Mouse (Mus musculus): ENCODE measurements at regions not wholly inside any gene's neighbourhood (a gene's known extent, or its start where the extent isn't known, plus 50 kb on each side); places are given as distances from the start of the nearest gene placed in this dataset.

- no peaks in the 10 kb centered on the region for H3K36me3 ChIP-seq (replicated peaks; ENCODE audit: insufficient read depth, low read length)
- H3K9ac ChIP-seq (replicated peaks), result no peak overlapping the region
- H3K4me3 ChIP-seq (ENCODE audit: low read depth, low read length), result no peak overlapping the region
- 81% methylated on average over 8 of the region's 8 CpGs for WGBS (ENCODE audit: insufficient replicate concordance)
- no peaks in the 10 kb centered on the region for H3K27me3 ChIP-seq (ENCODE audit: insufficient read depth, low read length)
- ATAC-seq (no peak), DNase-seq (no peak)
- no peak overlapping the region for H3K27ac ChIP-seq (ENCODE audit: low read depth)
- TF ChIP-seq EP300 (IDR thresholded peaks at IDR 0.05; ENCODE audit: low read depth) (no peak), CTCF (IDR thresholded peaks at IDR 0.05; ENCODE audit: low read depth) (no peak)
- no peaks in the 10 kb centered on the region for H3K4me1 ChIP-seq (ENCODE audit: insufficient read depth)
- H3K9me3 ChIP-seq (ENCODE audit: low read length), result no peaks in the 10 kb centered on the region
- H3K4me2 ChIP-seq (ENCODE audit: low read depth, low read length), result no peak overlapping the region
Observed at GRCm38 (mm10) chr14:104702283-104702893, 179.9 kb upstream of the Rnf219 start.

- H3K36me3 ChIP-seq (replicated peaks; ENCODE audit: insufficient read depth, low read length), result no peaks in the 10 kb centered on the region
Observed at GRCm38 (mm10) chr14:104698962-104699361, 176.5 kb upstream of the Rnf219 start.

GRCm38 (mm10) chr14:104695101-104695500 lies 172.7 kb upstream of the Rnf219 start:
- H3K4me3 ChIP-seq (ENCODE audit: low read depth, low read length), result no peak overlapping the region
- no peaks in the 10 kb centered on the region for H3K36me3 ChIP-seq (replicated peaks; ENCODE audit: insufficient read depth, low read length)
- DNase-seq (no peak), ATAC-seq (no peak)
- H3K9me3 ChIP-seq (ENCODE audit: low read length), result no peaks in the 10 kb centered on the region
- H3K4me1 ChIP-seq (ENCODE audit: insufficient read depth), result no peaks in the 10 kb centered on the region
- H3K27ac ChIP-seq (ENCODE audit: low read depth), result no peak overlapping the region
- H3K27me3 ChIP-seq (ENCODE audit: insufficient read depth, low read length), result no peaks in the 10 kb centered on the region
- TF ChIP-seq EP300 (IDR thresholded peaks at IDR 0.05; ENCODE audit: low read depth) (no peak), CTCF (IDR thresholded peaks at IDR 0.05; ENCODE audit: low read depth) (no peak)
- H3K4me2 ChIP-seq (ENCODE audit: low read depth, low read length), result no peak overlapping the region
- WGBS (ENCODE audit: insufficient replicate concordance), result 69% methylated on average over 4 of the region's 4 CpGs
- no peak overlapping the region for H3K9ac ChIP-seq (replicated peaks)

More at GRCm38 (mm10) chr14:104698962-104699361, 176.5 kb upstream of the Rnf219 start:
- ATAC-seq, result no peak
- Histone ChIP-seq H3K4me1 (ENCODE audit: insufficient read depth) (no peaks in the 10 kb centered on the region), H3K4me3 (ENCODE audit: low read depth, low read length) (no peak overlapping the region), H3K9ac (replicated peaks) (no peak overlapping the region), H3K9me3 (ENCODE audit: low read length) (no peaks in the 10 kb centered on the region), H3K4me2 (ENCODE audit: low read depth, low read length) (no peak overlapping the region), H3K27ac (ENCODE audit: low read depth) (no peak overlapping the region), H3K27me3 (ENCODE audit: insufficient read depth, low read length) (no peaks in the 10 kb centered on the region)
- WGBS (ENCODE audit: insufficient replicate concordance), result 85% methylated on average over 4 of the region's 4 CpGs
- no peak for DNase-seq
- TF ChIP-seq CTCF (IDR thresholded peaks at IDR 0.05; ENCODE audit: low read depth) (no peak), EP300 (IDR thresholded peaks at IDR 0.05; ENCODE audit: low read depth) (no peak)

GRCm38 (mm10) chr14:104694174-104694803 lies 171.8 kb upstream of the Rnf219 start:
- no peak for ATAC-seq
- TF ChIP-seq CTCF (IDR thresholded peaks at IDR 0.05; ENCODE audit: low read depth) (no peak), EP300 (IDR thresholded peaks at IDR 0.05; ENCODE audit: low read depth) (no peak)
- H3K9me3 ChIP-seq (ENCODE audit: low read length), result no peaks in the 10 kb centered on the region
- H3K36me3 ChIP-seq (replicated peaks; ENCODE audit: insufficient read depth, low read length), result no peaks in the 10 kb centered on the region
- DNase-seq, result no peak
- 74% methylated on average over 14 of the region's 14 CpGs for WGBS (ENCODE audit: insufficient replicate concordance)
- no peak overlapping the region for H3K27ac ChIP-seq (ENCODE audit: low read depth)
- no peak overlapping the region for H3K4me3 ChIP-seq (ENCODE audit: low read depth, low read length)
- no peaks in the 10 kb centered on the region for H3K4me1 ChIP-seq (ENCODE audit: insufficient read depth)
- no peaks in the 10 kb centered on the region for H3K27me3 ChIP-seq (ENCODE audit: insufficient read depth, low read length)
- H3K9ac ChIP-seq (replicated peaks), result no peak overlapping the region
- H3K4me2 ChIP-seq (ENCODE audit: low read depth, low read length), result no peak overlapping the region

- no peak overlapping the region for H3K27ac ChIP-seq (ENCODE audit: low read depth)
- H3K4me2 ChIP-seq (ENCODE audit: low read depth, low read length), result no peak overlapping the region
- no peaks in the 10 kb centered on the region for H3K4me1 ChIP-seq (ENCODE audit: insufficient read depth)
- DNase-seq, result no peak
- H3K9ac ChIP-seq (replicated peaks), result no peak overlapping the region
- H3K9me3 ChIP-seq (ENCODE audit: low read length), result no peaks in the 10 kb centered on the region
- H3K4me3 ChIP-seq (ENCODE audit: low read depth, low read length), result no peak overlapping the region
- ATAC-seq, result no peak
- no peak for TF ChIP-seq CTCF (IDR thresholded peaks at IDR 0.05; ENCODE audit: low read depth)
- TF ChIP-seq EP300 (IDR thresholded peaks at IDR 0.05; ENCODE audit: low read depth), result no peak
- 70% methylated on average over 5 of the region's 5 CpGs for WGBS (ENCODE audit: insufficient replicate concordance)
- no peaks in the 10 kb centered on the region for H3K27me3 ChIP-seq (ENCODE audit: insufficient read depth, low read length)
- no peaks in the 10 kb centered on the region for H3K36me3 ChIP-seq (replicated peaks; ENCODE audit: insufficient read depth, low read length)
Observed at GRCm38 (mm10) chr14:104692616-104693015, 170.2 kb upstream of the Rnf219 start.

GRCm38 (mm10) chr14:104688440-104688839 lies 166.0 kb upstream of the Rnf219 start:
- ATAC-seq, result no peak
- Histone ChIP-seq H3K4me2 (ENCODE audit: low read depth, low read length) (no peak overlapping the region), H3K27me3 (ENCODE audit: insufficient read depth, low read length) (no peaks in the 10 kb centered on the region), H3K9me3 (ENCODE audit: low read length) (no peaks in the 10 kb centered on the region), H3K27ac (ENCODE audit: low read depth) (no peak overlapping the region), H3K4me1 (ENCODE audit: insufficient read depth) (no peaks in the 10 kb centered on the region), H3K36me3 (replicated peaks; ENCODE audit: insufficient read depth, low read length) (no peaks in the 10 kb centered on the region), H3K4me3 (ENCODE audit: low read depth, low read length) (no peak overlapping the region), H3K9ac (replicated peaks) (no peak overlapping the region)
- 70% methylated on average over 3 of the region's 3 CpGs for WGBS (ENCODE audit: insufficient replicate concordance)
- TF ChIP-seq EP300 (IDR thresholded peaks at IDR 0.05; ENCODE audit: low read depth), result no peak
- TF ChIP-seq CTCF (IDR thresholded peaks at IDR 0.05; ENCODE audit: low read depth), result no peak
- DNase-seq, result no peak
